Mouse (Mus musculus) heart, postnatal 10 days (tissue): ENCODE results near the gene Ppp2r5d. TPM values are rescaled to one million over a fixed set of nuclear protein-coding genes. Genes with fewer than 3 reads are reported as not detected.
A peak's percentile ranks its signal among the peaks of the same experiment; 100 is the strongest.

Source experiments
- DNase-seq, 2 experiments: peaks; one replicate each; pipeline ENCODE4 v3.0.0; 2021
- intact Hi-C: fragments of 180-260 bp; cut with DNase I; formaldehyde crosslinking; loops from one replicate; pipeline ENCODE4 v1.15.1; 2025
- total RNA-seq, 2 experiments: library from RNA; stranded (reverse); gene quantifications; 2 replicates each; pipeline ENCODE4 v1.2.3; 2021

Ppp2r5d gene
- total RNA-seq, 2 experiments from 2014 or later: 36.5 to 38.5 TPM

GRCm38 (mm10) chr17:46724477-46725084, 19.7 kb upstream of the Ppp2r5d start:
- intact Hi-C loops: loop anchor here (5.0 kb wide), 1 partner anchor 202 kb away; no protein-coding TSS in a partner anchor
- DNase-seq: no peak

- intact Hi-C loops: no loop called here
These were observed 16.2 kb upstream of the Ppp2r5d start for GRCm38 (mm10) chr17:46721077-46721476.

GRCm38 (mm10) chr17:46714756-46715481, 10.0 kb upstream of the Ppp2r5d start:
- peak in 1 of 2 experiments; percentile 49 for DNase-seq
- intact Hi-C loops: loop anchor here (2.0 to 5.0 kb wide), 2 partner anchors 40 to 188 kb away; partner anchors contain the start of gene Rrp36

More at GRCm38 (mm10) chr17:46721077-46721476, 16.2 kb upstream of the Ppp2r5d start:
- no peak for DNase-seq

GRCm38 (mm10) chr17:46713849-46714248, 8.9 kb upstream of the Ppp2r5d start:
- intact Hi-C loops: loop anchor here (2.0 kb wide), 1 partner anchor 39 kb away; the partner anchor contains the start of gene Rrp36

GRCm38 (mm10) chr17:46712442-46712841, 7.5 kb upstream of the Ppp2r5d start:
- DNase-seq: no peak
- intact Hi-C loops: no loop called here

More at GRCm38 (mm10) chr17:46713849-46714248, 8.9 kb upstream of the Ppp2r5d start:
- no peak for DNase-seq

GRCm38 (mm10) chr17:46711612-46712271, 6.8 kb upstream of the Ppp2r5d start:
- intact Hi-C loops: no loop called here
- peak; percentile 62 to 69 for DNase-seq

- intact Hi-C loops: no loop called here
- peak; percentile 96 to 97 for DNase-seq
These were observed 6.2 kb upstream of the Ppp2r5d start, which contains the start of gene Pex6 for GRCm38 (mm10) chr17:46710959-46711597. Gene Pex6 (plus strand): TSS chr17:46711463.

- intact Hi-C loops: loop anchor here (10.0 kb wide), 1 partner anchor 152 kb away; the partner anchor contains the start of gene Srf
- DNase-seq: no peak
These were observed 1.6 kb upstream of the Ppp2r5d start for GRCm38 (mm10) chr17:46706375-46707089.

- no peak for DNase-seq
- intact Hi-C loops: loop anchor here (1.0 to 10.0 kb wide), 2 partner anchors 23 to 149 kb away; partner anchors contain the start of gene Srf
These were observed 682 bp downstream of the Ppp2r5d start for GRCm38 (mm10) chr17:46703971-46704886.

GRCm38 (mm10) chr17:46702506-46702905, 2.4 kb downstream of the Ppp2r5d start:
- DNase-seq: no peak
- intact Hi-C loops: loop anchor here (10.0 kb wide), 1 partner anchor 148 kb away; the partner anchor contains the start of gene Srf

GRCm38 (mm10) chr17:46702100-46702499, 2.8 kb downstream of the Ppp2r5d start:
- intact Hi-C loops: loop anchor here (10.0 kb wide), 1 partner anchor 147 kb away; the partner anchor contains the start of gene Srf
- no peak for DNase-seq

GRCm38 (mm10) chr17:46701489-46701888, 3.4 kb downstream of the Ppp2r5d start:
- intact Hi-C loops: loop anchor here (10.0 kb wide), 1 partner anchor 147 kb away; the partner anchor contains the start of gene Srf
- no peak for DNase-seq

GRCm38 (mm10) chr17:46699912-46700311, 5.0 kb downstream of the Ppp2r5d start:
- DNase-seq: no peak
- intact Hi-C loops: loop anchor here (10.0 kb wide), 1 partner anchor 145 kb away; the partner anchor contains the start of gene Srf

GRCm38 (mm10) chr17:46699245-46699644, 5.7 kb downstream of the Ppp2r5d start:
- intact Hi-C loops: no loop called here
- no peak for DNase-seq

- intact Hi-C loops: no loop called here
- DNase-seq: no peak
These were observed 6.4 kb downstream of the Ppp2r5d start for GRCm38 (mm10) chr17:46698515-46698914.

GRCm38 (mm10) chr17:46694517-46695063, 10.3 kb downstream of the Ppp2r5d start:
- no peak for DNase-seq
- intact Hi-C loops: no loop called here

GRCm38 (mm10) chr17:46691390-46691789, 13.5 kb downstream of the Ppp2r5d start:
- DNase-seq: no peak
- intact Hi-C loops: no loop called here

- intact Hi-C loops: no loop called here
These were observed 14.2 kb downstream of the Ppp2r5d start for GRCm38 (mm10) chr17:46690665-46691064.

More at GRCm38 (mm10) chr17:46690665-46691064, 14.2 kb downstream of the Ppp2r5d start:
- no peak for DNase-seq
